Mouse (Mus musculus): ENCODE measurements around the gene Ckap4.
"Not testable (repeated sequence)": the region's sequence is repeated elsewhere in the genome, so short reads cannot be mapped to it uniquely, and the experiment has no call there.

Ckap4 gene

GRCm38 (mm10) chr10:84549146-84549919 is 15.5 kb upstream of the Ckap4 start:
- no peak for DNase-seq (ENCODE audit: low spot score)

DNA sequence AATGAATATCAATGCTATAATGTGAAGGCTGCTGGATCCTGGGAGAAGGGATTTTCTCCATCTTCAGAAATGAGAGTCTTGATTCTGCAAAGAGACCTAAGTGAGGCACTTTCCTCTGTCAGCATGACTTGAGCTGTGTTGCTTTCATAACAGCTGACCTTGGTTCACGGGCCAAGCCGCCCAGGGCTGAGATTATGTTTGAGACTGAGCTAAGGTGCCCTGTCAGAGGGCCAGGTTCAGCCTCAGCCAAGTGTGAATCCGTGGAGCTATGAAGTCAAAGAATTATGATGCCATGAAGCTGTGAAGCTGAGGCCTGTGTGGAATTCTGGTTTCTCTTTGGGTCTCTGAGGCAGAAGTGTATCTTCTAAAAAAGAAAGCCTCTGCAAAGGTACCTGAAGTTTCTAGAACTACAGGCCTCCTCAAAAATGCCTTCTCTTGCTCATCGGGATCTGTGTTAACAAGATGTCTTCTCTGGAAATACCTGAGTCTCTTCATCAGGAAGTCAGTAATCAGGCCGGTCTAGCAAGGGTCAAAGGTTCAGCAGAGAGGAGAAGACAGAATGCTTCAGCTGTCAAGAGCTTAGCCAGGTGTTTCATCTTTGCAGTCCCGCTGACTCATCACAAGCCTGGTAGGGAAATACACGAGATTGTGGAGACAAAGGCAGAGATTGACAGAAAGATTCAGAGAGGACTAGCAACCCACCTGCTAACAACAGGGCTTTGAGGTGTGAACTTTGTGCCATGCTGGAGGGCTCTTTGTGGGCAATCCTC is 11.2 kb upstream of the Ckap4 start:
- no peak for DNase-seq (ENCODE audit: low spot score)

- DNase-seq (ENCODE audit: low spot score), result no peak
Observed at GRCm38 (mm10) chr10:84542802-84543658, 9.2 kb upstream of the Ckap4 start.

GRCm38 (mm10) chr10:84539651-84540050 is 5.8 kb upstream of the Ckap4 start:
- DNase-seq (ENCODE audit: low spot score), result no peak

DNA sequence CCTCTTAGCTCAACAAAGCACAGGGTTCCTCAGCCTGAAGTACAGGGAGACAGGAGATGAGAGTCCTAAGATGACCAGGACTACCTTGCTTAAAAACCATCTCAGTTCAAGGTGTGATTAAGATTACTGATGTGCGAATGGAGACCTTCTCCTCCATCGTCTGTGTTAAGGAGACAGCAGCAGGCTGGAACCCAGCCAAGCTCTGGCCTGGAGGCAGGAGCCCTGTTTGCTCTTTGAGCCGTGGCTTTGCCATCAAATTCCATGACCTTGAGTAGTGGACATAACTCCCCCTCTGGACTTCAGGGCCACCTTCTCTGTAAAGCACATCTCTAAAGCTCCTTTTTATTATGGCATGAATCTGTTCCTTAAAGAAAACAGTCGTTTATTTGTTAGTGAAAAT is 2.0 kb upstream of the Ckap4 start:
- no peak for DNase-seq (ENCODE audit: low spot score)

GRCm38 (mm10) chr10:84535458-84535857 is 1.6 kb upstream of the Ckap4 start:
- DNase-seq (ENCODE audit: low spot score), result no peak

DNA sequence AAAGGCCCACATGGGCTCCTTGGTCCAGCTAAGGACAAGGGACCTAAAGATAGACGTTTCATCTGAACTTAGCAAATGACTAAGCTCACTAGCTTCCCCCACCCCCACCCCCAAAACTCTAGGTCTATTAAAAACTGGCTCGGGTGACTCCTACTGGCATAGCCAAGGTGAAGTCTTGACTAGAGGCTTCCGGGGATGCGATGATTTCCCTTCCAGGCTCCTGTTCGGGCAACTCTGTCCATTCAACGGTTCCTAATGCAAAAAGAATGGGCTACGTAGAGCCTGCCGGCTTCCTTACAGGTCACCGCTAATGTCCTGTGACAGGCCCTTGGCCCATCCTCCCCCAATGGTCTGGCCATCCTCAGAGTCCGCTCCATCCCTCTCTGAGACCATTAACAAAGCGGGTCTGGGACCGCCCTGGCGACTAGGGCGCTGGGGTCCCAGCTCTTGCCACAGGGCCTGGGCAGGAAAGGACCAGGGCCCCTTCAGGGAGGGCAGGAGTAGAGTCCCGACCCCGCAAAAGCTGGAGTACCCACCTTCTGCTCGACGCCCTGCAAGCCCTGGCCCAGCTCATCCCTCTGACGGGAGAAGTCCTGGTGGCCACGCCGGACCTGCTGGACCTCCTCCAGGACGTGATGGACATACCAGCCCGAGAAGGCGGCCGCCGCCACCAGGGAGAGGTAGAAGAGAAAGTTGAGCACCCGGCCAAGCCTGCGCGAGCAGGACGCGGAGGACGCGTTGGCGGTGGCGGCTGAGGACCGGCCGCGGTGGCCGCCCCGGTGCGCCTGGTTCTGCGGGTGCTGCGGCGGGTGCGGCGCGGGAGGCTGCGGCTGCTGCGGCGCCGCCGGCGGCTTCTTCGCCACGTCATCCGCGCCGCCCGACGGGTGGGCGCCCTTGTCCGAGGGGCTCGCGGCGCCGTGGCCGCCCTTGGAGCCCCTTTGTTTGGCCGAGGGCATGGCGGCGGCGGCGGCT is 665 bp downstream of the Ckap4 start:
- peak; percentile 61 for DNase-seq (ENCODE audit: low spot score)

GRCm38 (mm10) chr10:84532191-84532889 is 1.5 kb downstream of the Ckap4 start:
- peak; percentile 66 for DNase-seq (ENCODE audit: low spot score)

- DNase-seq (ENCODE audit: low spot score), result no peak
Observed at GRCm38 (mm10) chr10:84531576-84531975, 2.3 kb downstream of the Ckap4 start.

GRCm38 (mm10) chr10:84530388-84530787 is 3.5 kb downstream of the Ckap4 start:
- no peak for DNase-seq (ENCODE audit: low spot score)

GRCm38 (mm10) chr10:84527631-84528030 is 6.2 kb downstream of the Ckap4 start:
- no peak for DNase-seq (ENCODE audit: low spot score)

GRCm38 (mm10) chr10:84527070-84527469 is 6.8 kb downstream of the Ckap4 start:
- no peak for DNase-seq (ENCODE audit: low spot score)

- no peak for DNase-seq (ENCODE audit: low spot score)
Observed at GRCm38 (mm10) chr10:84526488-84526887, 7.4 kb downstream of the Ckap4 start.

- no peak for DNase-seq (ENCODE audit: low spot score)
Observed at GRCm38 (mm10) chr10:84523682-84524081, 10.2 kb downstream of the Ckap4 start.

DNA sequence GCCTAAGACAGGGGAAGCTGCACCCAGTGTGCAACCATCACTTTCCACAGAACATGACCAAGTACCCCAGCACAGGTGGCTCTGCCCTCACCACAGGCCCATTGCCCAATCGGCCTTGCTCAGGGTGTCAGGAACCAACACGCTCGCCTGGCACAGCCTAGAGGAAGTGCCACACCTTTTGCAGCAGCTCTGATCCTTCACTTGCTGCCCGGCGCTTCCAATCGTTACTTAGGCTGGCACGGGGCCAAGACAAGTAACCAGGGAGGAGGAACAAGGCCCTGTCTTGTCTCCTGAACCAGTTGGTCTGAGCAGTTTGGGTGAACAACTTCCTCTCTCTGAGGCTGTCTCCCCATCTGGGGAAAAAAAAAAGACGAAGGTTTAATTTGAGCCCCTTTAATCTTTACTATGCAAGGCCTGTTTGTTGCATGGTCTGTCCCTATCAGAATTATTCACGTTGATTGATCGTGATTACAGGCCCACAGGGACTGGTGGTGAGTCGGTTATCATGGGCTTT is 17.4 kb downstream of the Ckap4 start:
- DNase-seq (ENCODE audit: low spot score), result peak; percentile 81

DNA sequence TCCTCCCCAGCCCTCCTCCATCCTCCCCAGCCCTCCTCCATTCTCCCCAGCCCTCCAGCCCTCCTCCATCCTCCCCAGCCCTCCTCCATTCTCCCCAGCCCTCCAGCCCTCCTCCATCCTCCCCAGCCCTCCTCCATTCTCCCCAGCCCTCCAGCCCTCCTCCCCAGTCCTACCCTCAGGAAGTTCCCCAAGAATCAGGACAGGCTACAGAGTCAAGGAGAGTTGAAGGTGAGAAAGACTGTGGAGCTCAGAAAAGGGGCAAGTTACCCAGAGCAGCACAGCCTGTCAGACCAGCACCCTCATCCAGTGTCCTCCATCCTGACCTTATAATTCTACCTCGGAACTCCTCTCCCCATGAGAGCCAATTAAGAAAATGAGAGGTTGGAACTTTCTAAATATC is 17.9 kb downstream of the Ckap4 start:
- not testable (repeated sequence) for DNase-seq (ENCODE audit: low spot score)

DNA sequence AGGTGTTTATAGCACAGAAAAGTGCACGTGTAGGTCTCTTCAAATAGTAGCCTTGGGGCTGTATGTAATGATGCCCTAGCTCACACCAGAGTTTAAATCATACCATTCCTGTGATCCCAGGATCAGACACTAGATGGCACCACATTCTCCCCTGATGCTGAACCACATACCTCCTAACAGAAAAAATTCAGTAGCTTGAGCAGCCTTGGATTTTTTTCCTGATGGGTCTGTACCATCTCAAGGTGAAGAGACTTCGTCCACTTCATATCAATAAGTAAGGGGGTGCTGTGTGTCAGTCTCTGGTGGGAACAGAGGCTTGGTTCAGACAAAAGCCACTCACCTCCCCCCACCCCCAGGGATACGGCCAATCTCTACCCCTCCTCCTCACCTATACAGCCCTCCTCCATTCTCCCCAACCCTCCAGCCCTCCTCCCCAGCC is 18.3 kb downstream of the Ckap4 start:
- peak; percentile 84 for DNase-seq (ENCODE audit: low spot score)

GRCm38 (mm10) chr10:84514038-84514578 is 19.8 kb downstream of the Ckap4 start:
- DNase-seq (ENCODE audit: low spot score), result peak; percentile 81

- DNase-seq (ENCODE audit: low spot score), result no peak
Observed at GRCm38 (mm10) chr10:84512766-84513165, 21.1 kb downstream of the Ckap4 start.

DNA sequence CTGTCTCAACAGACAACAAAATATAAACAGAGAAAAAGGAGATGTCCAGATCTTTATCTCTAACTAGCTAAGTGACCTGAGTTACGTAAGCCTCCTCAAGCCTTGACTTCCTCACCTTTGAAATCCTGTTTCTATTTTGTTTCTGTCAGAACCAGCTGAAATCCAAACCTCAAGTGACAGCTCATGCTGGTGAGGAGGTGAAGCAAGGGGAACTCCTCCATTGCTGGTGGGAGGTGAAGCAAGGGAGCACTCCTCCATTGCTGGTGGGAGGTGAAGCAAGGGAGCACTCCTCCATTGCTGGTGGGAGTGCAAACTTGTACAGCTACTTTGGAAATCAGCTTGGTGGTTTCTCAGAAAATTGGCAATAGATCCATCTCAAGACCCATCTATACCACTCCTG is 25.3 kb downstream of the Ckap4 start:
- DNase-seq (ENCODE audit: low spot score), result no peak

Data from urinary bladder, postnatal 14 days (tissue).